Mouse (Mus musculus): ENCODE measurements around the gene Ncf1.

DNA sequence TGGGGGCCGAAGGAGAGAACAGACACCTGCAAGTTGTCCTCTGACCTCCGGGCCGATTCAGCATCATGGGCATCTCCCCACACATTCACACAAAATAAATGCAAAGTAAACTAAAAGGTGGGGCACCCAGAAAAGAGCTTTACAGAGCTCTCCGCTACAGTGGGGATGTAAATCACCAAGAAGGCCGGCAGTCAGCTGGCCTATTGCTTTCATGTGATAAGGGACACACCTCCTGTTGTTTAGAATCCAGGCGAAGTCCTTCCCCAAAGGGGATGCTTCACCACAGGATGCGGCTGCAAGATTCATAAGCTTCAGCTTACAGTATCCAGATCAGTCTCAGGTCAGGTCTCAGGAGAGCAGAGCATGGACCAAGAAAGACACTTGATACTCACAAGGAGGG is 50.9 kb downstream of the Ncf1 start:
- TF ChIP-seq TAL1 (IDR thresholded peaks at IDR 0.05; ENCODE audit: low read length) (no peak), GATA1 (IDR thresholded peaks at IDR 0.05; ENCODE audit: low read length) (no peak)

All from erythroblast, embryonic 14.5 days (primary cell).